Mouse (Mus musculus): ENCODE data around the gene Prop1. TPM values are rescaled to one million over a fixed set of nuclear protein-coding genes. Genes with fewer than 3 reads are reported as not detected.

Prop1 gene
- total and polyA plus RNA-seq, 3 experiments, result not detected

DNA sequence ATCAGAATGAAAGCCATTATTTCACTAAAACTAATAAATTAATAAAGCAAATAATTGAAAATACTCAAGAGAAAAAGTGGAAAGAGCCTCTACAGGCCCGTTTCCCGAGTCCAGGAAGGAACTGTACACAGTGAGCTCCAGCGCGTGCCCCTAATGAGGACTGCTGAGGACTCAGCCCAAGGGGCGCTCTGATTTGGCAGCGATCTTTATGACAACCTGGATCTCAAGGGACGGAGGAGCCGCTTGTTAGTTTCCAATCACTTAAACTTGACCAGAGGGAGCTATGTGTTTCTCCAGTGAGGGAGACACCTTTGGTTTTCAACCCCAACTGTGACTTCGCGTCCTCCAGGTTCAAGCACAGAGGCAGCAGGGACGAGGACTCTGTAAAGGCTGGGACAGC is 12.7 kb upstream of the Prop1 start, which contains the start of gene Olfr1378:
Gene Olfr1378 (plus strand): TSS at position 301 of the 400 bp plus-strand sequence.
- Histone ChIP-seq H3K27ac (ENCODE audit: control insufficient read depth, low read depth, low read length) (no peak within 1 kb of the TSS), H3K4me1 (ENCODE audit: control insufficient read depth in 1 of 2, insufficient read depth in 2 of 2, low read length in 2 of 2) (no peaks in the 10 kb centered on the region), H3K9me3 (replicated peaks; ENCODE audit: insufficient read depth, low read length) (no peaks in the 10 kb centered on the region), H3K9ac (ENCODE audit: control insufficient read depth, low read depth, low read length, poor library complexity, severe bottlenecking) (no peak within 1 kb of the TSS), H3K4me3 (ENCODE audit: control insufficient read depth in 1 of 2, insufficient read depth in 1 of 2, low read depth in 2 of 2, low read length in 2 of 2) (no peak within 1 kb of the TSS), H3K36me3 (ENCODE audit: control insufficient read depth in 1 of 2, insufficient read depth in 2 of 2, low read length in 2 of 2) (no peaks in the 10 kb centered on the region), H3K27me3 (ENCODE audit: control insufficient read depth in 1 of 2, insufficient read depth in 2 of 2, low read length in 2 of 2) (no peaks in the 10 kb centered on the region), H3K79me2 (ENCODE audit: control insufficient read depth, insufficient read depth, low read length, poor library complexity) (no peaks in the 10 kb centered on the region)
- TF ChIP-seq POLR2AphosphoS2 (IDR thresholded peaks at IDR 0.05; ENCODE audit: low read length) (no peak), TAL1 (IDR thresholded peaks at IDR 0.05; ENCODE audit: low read length) (no peak), SMC3 (IDR thresholded peaks at IDR 0.05; ENCODE audit: low read depth, low read length) (no peak), ETS1 (IDR thresholded peaks at IDR 0.05; ENCODE audit: low read depth, low read length) (no peak), POLR2A (IDR thresholded peaks at IDR 0.05; ENCODE audit: control insufficient read depth in 1 of 2, insufficient read depth in 1 of 2, low read depth in 1 of 2, low read length in 2 of 2, poor library complexity in 1 of 2) (no peak), USF2 (IDR thresholded peaks at IDR 0.05; ENCODE audit: borderline replicate concordance in 1 of 2, insufficient read depth in 1 of 2, low read depth in 1 of 2, low read length in 2 of 2) (no peak), TCF12 (IDR thresholded peaks at IDR 0.05; ENCODE audit: low read depth, low read length) (no peak)
- no peak for DNase-seq (ENCODE audit: low read depth, low spot score)

DNA sequence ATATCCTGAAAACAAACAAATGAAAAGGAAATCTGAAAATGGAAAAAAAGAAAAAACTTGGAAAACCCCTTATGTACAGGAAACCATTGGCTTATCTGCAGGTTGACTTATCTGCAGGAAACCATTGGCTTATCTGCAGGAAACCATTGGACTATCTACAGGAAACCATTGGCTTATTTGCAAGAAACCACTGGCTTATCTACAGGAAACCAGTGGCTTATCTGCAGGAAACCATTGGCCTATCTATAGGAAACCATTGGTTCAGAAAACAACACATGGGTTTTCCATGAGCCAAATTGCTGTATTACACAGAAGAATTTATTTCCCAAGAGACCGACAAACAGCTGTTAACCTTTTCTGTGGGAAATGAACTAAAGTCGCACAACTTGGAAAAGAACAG is 11.3 kb upstream of the Prop1 start:
- DNase-seq (ENCODE audit: low read depth, low spot score), result peak; percentile 7
- H3K4me3 ChIP-seq (ENCODE audit: control insufficient read depth in 1 of 2, insufficient read depth in 1 of 2, low read depth in 2 of 2, low read length in 2 of 2), result no peak overlapping the region
- no peaks in the 10 kb centered on the region for H3K27me3 ChIP-seq (ENCODE audit: control insufficient read depth in 1 of 2, insufficient read depth in 2 of 2, low read length in 2 of 2)
- no peaks in the 10 kb centered on the region for H3K36me3 ChIP-seq (ENCODE audit: control insufficient read depth in 1 of 2, insufficient read depth in 2 of 2, low read length in 2 of 2)
- TF ChIP-seq GABPA (IDR thresholded peaks at IDR 0.05; ENCODE audit: low read depth, low read length) (no peak), ETS1 (IDR thresholded peaks at IDR 0.05; ENCODE audit: low read depth, low read length) (no peak), JUND (IDR thresholded peaks at IDR 0.05; ENCODE audit: low read depth, low read length) (no peak), EP300 (IDR thresholded peaks at IDR 0.05; ENCODE audit: low read depth in 1 of 2, low read length in 2 of 2) (peak; percentile 13 to 48; a peak in 1 of 4 replicates), ZKSCAN1 (IDR thresholded peaks at IDR 0.05; ENCODE audit: low read depth, low read length) (no peak), TCF12 (IDR thresholded peaks at IDR 0.05; ENCODE audit: low read depth, low read length) (peak; percentile 35; the same call in 1 of the 2 replicates), RCOR1 (IDR thresholded peaks at IDR 0.05; ENCODE audit: low read depth, low read length) (no peak), POLR2AphosphoS5 (IDR thresholded peaks at IDR 0.05; ENCODE audit: borderline replicate concordance, low read depth, low read length) (no peak), E2F4 (IDR thresholded peaks at IDR 0.05; ENCODE audit: borderline replicate concordance, low read depth, low read length) (no peak), CHD1 (IDR thresholded peaks at IDR 0.05; ENCODE audit: low read depth, low read length) (no peak), BHLHE40 (IDR thresholded peaks at IDR 0.05; ENCODE audit: borderline replicate concordance, low read depth, low read length) (no peak), USF2 (IDR thresholded peaks at IDR 0.05; ENCODE audit: borderline replicate concordance in 1 of 2, insufficient read depth in 1 of 2, low read depth in 1 of 2, low read length in 2 of 2) (no peak), GATA1 (IDR thresholded peaks at IDR 0.05; ENCODE audit: low read depth, low read length) (peak; percentile 75), MYB (IDR thresholded peaks at IDR 0.05; ENCODE audit: low read depth, low read length) (no peak)
- no peaks in the 10 kb centered on the region for H3K79me2 ChIP-seq (ENCODE audit: control insufficient read depth, insufficient read depth, low read length, poor library complexity)
- H3K9me3 ChIP-seq (replicated peaks; ENCODE audit: insufficient read depth, low read length), result no peaks in the 10 kb centered on the region
- H3K9ac ChIP-seq (ENCODE audit: control insufficient read depth, low read depth, low read length, poor library complexity, severe bottlenecking), result no peak overlapping the region
- H3K4me1 ChIP-seq (ENCODE audit: control insufficient read depth in 1 of 2, insufficient read depth in 2 of 2, low read length in 2 of 2), result no peaks in the 10 kb centered on the region
- H3K27ac ChIP-seq (ENCODE audit: control insufficient read depth, low read depth, low read length), result no peak overlapping the region
